Mouse (Mus musculus): ENCODE results near the gene Apba1. TPM values are rescaled to one million over a fixed set of nuclear protein-coding genes. Genes with fewer than 3 reads are reported as not detected.

Apba1 gene
- polyA plus RNA-seq, 1 experiment = 1.7 TPM

GRCm38 (mm10) chr19:23956299-23956975 is 197.8 kb downstream of the Apba1 start:
- Histone ChIP-seq H3K27ac (ENCODE audit: control insufficient read depth, insufficient read depth, low read depth, low read length, poor library complexity) (no peak overlapping the region), H3K4me3 (replicated peaks; ENCODE audit: control insufficient read depth, low read depth, low read length) (no peak overlapping the region), H3K4me1 (ENCODE audit: control insufficient read depth, insufficient read depth, low read length) (no peaks in the 10 kb centered on the region)
- 71% methylated on average over 17 of the region's 17 CpGs for WGBS
- TF ChIP-seq POLR2A (IDR thresholded peaks at IDR 0.05; ENCODE audit: borderline replicate concordance, control insufficient read depth, low read depth, low read length) (no peak), CTCF (IDR thresholded peaks at IDR 0.05; ENCODE audit: control insufficient read depth, insufficient read depth, low read length) (no peak)

- no peak for TF ChIP-seq POLR2A (IDR thresholded peaks at IDR 0.05; ENCODE audit: borderline replicate concordance, control insufficient read depth, low read depth, low read length)
- TF ChIP-seq CTCF (IDR thresholded peaks at IDR 0.05; ENCODE audit: control insufficient read depth, insufficient read depth, low read length) = no peak
- WGBS = 76% methylated on average over 7 of the region's 7 CpGs
Observed at GRCm38 (mm10) chr19:23957563-23957962, 198.9 kb downstream of the Apba1 start.

GRCm38 (mm10) chr19:23958925-23959324 is 200.2 kb downstream of the Apba1 start:
- no peak overlapping the region for H3K4me3 ChIP-seq (replicated peaks; ENCODE audit: control insufficient read depth, low read depth, low read length)
- no peaks in the 10 kb centered on the region for H3K4me1 ChIP-seq (ENCODE audit: control insufficient read depth, insufficient read depth, low read length)
- 55% methylated on average over 6 of the region's 6 CpGs for WGBS
- TF ChIP-seq POLR2A (IDR thresholded peaks at IDR 0.05; ENCODE audit: borderline replicate concordance, control insufficient read depth, low read depth, low read length) (no peak), CTCF (IDR thresholded peaks at IDR 0.05; ENCODE audit: control insufficient read depth, insufficient read depth, low read length) (no peak)
- no peak overlapping the region for H3K27ac ChIP-seq (ENCODE audit: control insufficient read depth, insufficient read depth, low read depth, low read length, poor library complexity)

More at GRCm38 (mm10) chr19:23957563-23957962, 198.9 kb downstream of the Apba1 start:
- Histone ChIP-seq H3K4me1 (ENCODE audit: control insufficient read depth, insufficient read depth, low read length) (no peaks in the 10 kb centered on the region), H3K27ac (ENCODE audit: control insufficient read depth, insufficient read depth, low read depth, low read length, poor library complexity) (no peak overlapping the region), H3K4me3 (replicated peaks; ENCODE audit: control insufficient read depth, low read depth, low read length) (no peak overlapping the region)

- Histone ChIP-seq H3K4me1 (ENCODE audit: control insufficient read depth, insufficient read depth, low read length) (no peaks in the 10 kb centered on the region), H3K4me3 (replicated peaks; ENCODE audit: control insufficient read depth, low read depth, low read length) (no peak overlapping the region), H3K27ac (ENCODE audit: control insufficient read depth, insufficient read depth, low read depth, low read length, poor library complexity) (no peak overlapping the region)
- TF ChIP-seq CTCF (IDR thresholded peaks at IDR 0.05; ENCODE audit: control insufficient read depth, insufficient read depth, low read length) (no peak), POLR2A (IDR thresholded peaks at IDR 0.05; ENCODE audit: borderline replicate concordance, control insufficient read depth, low read depth, low read length) (no peak)
- 70% methylated on average over 7 of the region's 7 CpGs for WGBS
Observed at GRCm38 (mm10) chr19:23959870-23960269, 201.2 kb downstream of the Apba1 start.

GRCm38 (mm10) chr19:23960275-23960674 is 201.6 kb downstream of the Apba1 start:
- Histone ChIP-seq H3K27ac (ENCODE audit: control insufficient read depth, insufficient read depth, low read depth, low read length, poor library complexity) (no peak overlapping the region), H3K4me3 (replicated peaks; ENCODE audit: control insufficient read depth, low read depth, low read length) (no peak overlapping the region), H3K4me1 (ENCODE audit: control insufficient read depth, insufficient read depth, low read length) (no peaks in the 10 kb centered on the region)
- TF ChIP-seq POLR2A (IDR thresholded peaks at IDR 0.05; ENCODE audit: borderline replicate concordance, control insufficient read depth, low read depth, low read length) (no peak), CTCF (IDR thresholded peaks at IDR 0.05; ENCODE audit: control insufficient read depth, insufficient read depth, low read length) (no peak)
- WGBS = 75% methylated on average over 3 of the region's 3 CpGs

GRCm38 (mm10) chr19:23960831-23961447 is 202.3 kb downstream of the Apba1 start:
- H3K4me3 ChIP-seq (replicated peaks; ENCODE audit: control insufficient read depth, low read depth, low read length) = no peak overlapping the region
- H3K27ac ChIP-seq (ENCODE audit: control insufficient read depth, insufficient read depth, low read depth, low read length, poor library complexity) = no peak overlapping the region
- 77% methylated on average over 6 of the region's 6 CpGs for whole genome bisulfite sequencing
- TF ChIP-seq CTCF (IDR thresholded peaks at IDR 0.05; ENCODE audit: control insufficient read depth, insufficient read depth, low read length) (no peak), POLR2A (IDR thresholded peaks at IDR 0.05; ENCODE audit: borderline replicate concordance, control insufficient read depth, low read depth, low read length) (no peak)
- no peaks in the 10 kb centered on the region for H3K4me1 ChIP-seq (ENCODE audit: control insufficient read depth, insufficient read depth, low read length)

GRCm38 (mm10) chr19:23961516-23961915 is 202.8 kb downstream of the Apba1 start:
- no peaks in the 10 kb centered on the region for H3K4me1 ChIP-seq (ENCODE audit: control insufficient read depth, insufficient read depth, low read length)
- TF ChIP-seq POLR2A (IDR thresholded peaks at IDR 0.05; ENCODE audit: borderline replicate concordance, control insufficient read depth, low read depth, low read length) (no peak), CTCF (IDR thresholded peaks at IDR 0.05; ENCODE audit: control insufficient read depth, insufficient read depth, low read length) (peak; percentile 82)
- H3K27ac ChIP-seq (ENCODE audit: control insufficient read depth, insufficient read depth, low read depth, low read length, poor library complexity) = no peak overlapping the region
- H3K4me3 ChIP-seq (replicated peaks; ENCODE audit: control insufficient read depth, low read depth, low read length) = no peak overlapping the region
- WGBS = 2% methylated on average over 8 of the region's 8 CpGs

GRCm38 (mm10) chr19:23964401-23964910 is 205.8 kb downstream of the Apba1 start:
- TF ChIP-seq POLR2A (IDR thresholded peaks at IDR 0.05; ENCODE audit: borderline replicate concordance, control insufficient read depth, low read depth, low read length) = no peak
- no peak for TF ChIP-seq CTCF (IDR thresholded peaks at IDR 0.05; ENCODE audit: control insufficient read depth, insufficient read depth, low read length)
- no peak overlapping the region for H3K27ac ChIP-seq (ENCODE audit: control insufficient read depth, insufficient read depth, low read depth, low read length, poor library complexity)
- 79% methylated on average over 10 of the region's 10 CpGs for WGBS
- no peak overlapping the region for H3K4me3 ChIP-seq (replicated peaks; ENCODE audit: control insufficient read depth, low read depth, low read length)
- H3K4me1 ChIP-seq (ENCODE audit: control insufficient read depth, insufficient read depth, low read length) = no peaks in the 10 kb centered on the region

Data from bone marrow, adult 2 months (tissue).